Mouse (Mus musculus): Measurements from ENCODE around the gene Ddx39. TPM values are rescaled to one million over a fixed set of nuclear protein-coding genes. Genes with fewer than 3 reads are reported as not detected.
A peak's percentile ranks its signal among the peaks of the same experiment; 100 is the strongest.

The Ddx39 gene
- total RNA-seq, 2 experiments from 2014 or later = 15.2 to 15.9 TPM

DNA sequence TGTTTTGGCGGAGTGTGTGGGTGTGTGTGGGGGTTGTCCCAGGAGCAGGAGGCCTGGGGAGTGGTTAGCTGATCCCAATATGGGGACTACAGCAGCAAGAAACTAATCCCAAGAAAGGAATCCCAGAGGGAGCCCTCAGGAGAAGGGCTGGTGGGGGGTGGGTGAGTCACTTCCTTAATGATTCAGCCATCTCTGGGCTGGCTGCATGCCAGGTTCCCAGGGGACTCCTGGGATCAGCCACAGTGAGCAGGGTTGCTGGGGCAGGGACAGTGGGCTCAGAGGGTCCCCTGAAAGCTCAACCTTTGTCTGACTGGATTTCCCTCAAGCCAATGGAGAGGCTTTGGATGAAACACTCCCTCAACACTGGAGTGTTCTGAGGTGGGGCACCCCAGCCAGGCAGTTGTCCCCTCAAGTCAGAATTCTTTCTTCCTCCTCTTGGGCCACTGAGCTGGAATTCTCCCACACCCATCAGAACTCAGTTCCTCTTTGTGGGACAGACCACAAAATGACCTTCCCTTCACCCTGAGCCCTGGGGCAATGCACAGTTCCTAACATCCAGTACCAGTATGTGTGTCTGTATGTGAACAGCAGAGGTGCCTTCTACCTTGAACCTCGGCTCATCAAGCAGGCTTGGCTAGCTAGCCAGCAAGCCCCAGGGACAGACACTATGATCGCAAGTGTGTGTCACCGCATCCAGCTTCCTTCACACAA is 23.0 kb downstream of the Ddx39 start:
- peak; percentile 82 to 89 for DNase-seq

DNA sequence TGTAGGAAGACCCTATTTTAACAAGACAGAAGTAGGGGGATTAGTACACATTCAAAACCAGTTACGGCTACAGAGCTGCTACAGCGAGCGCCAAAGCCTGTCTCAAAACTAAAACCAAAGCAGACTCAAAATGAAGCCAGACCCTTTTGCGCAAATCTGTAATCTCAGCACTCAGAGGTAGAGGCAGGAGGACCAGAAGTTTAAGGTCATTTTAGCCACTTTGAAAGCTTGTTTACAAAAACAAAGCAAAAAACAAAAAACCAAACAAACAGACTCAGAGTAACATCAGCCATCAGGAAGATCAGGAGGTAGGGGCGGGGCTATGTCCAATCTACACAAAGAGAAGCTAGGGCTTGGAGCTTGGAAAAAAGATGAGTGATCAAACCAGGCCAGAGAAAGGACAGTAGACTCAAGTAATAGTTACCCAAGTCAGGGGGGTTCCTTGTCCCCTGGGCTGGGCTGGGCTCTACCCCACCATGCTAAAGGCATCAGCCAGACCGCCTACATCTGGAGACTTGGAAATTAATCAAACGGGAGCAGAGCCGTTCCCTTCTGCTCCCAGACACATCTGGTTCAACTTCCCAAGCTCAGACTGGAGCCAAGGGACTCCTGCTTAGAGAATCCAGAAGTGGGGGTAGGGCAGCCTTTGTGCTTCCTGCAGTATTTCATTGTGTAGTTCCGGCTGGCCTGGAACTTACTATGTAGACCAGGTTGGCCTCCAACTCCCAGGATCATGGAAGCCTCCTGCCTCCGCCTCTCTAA is 24.2 kb downstream of the Ddx39 start:
- peak; percentile 71 to 86 for DNase-seq

DNA sequence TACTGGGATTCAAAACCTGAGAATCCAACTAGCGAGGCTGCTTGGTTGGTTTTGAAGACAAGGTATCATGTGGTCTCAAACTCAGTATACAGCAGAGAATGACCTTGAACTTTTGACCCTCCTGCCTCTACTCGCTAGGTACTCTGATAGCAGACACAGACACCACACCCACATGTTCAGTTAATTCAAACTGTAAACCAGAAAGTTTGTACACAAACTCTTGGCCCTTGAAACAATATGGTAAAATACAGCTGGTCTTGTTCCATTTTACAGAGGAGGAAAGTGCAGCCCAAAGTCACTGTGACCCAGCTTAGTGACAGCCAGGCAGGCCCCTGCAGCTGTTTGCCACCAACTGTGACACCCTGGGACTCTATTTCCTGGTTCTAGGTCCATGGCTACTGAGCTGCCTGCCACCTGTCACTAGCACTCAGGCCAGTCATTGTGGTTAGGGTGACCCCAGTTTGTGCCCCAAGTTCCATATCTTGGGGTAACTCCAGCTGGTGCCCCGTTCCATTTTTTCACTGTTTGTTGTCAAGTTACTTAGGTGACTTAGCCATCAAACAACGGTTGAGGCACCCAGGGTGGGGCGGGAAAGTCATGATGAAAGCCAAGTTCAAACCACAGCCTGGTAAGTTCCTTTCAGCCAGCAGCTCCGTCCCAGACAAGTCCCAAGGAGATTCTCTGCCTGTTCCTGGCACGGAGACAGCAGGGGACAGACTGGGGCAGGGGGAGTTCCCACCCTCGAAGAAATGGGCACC is 24.9 kb downstream of the Ddx39 start:
- DNase-seq = peak; percentile 63 to 65

DNA sequence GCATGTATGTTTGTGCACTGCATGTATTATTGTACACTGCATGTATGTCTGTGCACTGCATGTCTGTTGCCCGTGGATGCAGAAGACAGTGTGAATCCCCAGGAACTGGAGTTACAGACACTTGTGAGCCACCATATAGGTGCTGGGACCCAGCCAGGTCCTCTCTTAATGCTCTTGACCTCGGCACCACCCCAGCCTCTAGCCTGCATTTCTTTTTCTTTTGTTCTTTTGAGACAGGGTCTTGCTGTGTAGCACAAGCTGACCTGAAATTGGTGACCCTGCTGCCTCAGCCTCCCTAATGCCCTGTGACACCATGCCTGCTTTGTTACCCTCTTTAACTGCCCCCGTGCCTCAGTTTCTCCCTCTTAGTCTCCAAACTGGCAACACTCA is 25.6 kb downstream of the Ddx39 start:
- DNase-seq = no peak

DNA sequence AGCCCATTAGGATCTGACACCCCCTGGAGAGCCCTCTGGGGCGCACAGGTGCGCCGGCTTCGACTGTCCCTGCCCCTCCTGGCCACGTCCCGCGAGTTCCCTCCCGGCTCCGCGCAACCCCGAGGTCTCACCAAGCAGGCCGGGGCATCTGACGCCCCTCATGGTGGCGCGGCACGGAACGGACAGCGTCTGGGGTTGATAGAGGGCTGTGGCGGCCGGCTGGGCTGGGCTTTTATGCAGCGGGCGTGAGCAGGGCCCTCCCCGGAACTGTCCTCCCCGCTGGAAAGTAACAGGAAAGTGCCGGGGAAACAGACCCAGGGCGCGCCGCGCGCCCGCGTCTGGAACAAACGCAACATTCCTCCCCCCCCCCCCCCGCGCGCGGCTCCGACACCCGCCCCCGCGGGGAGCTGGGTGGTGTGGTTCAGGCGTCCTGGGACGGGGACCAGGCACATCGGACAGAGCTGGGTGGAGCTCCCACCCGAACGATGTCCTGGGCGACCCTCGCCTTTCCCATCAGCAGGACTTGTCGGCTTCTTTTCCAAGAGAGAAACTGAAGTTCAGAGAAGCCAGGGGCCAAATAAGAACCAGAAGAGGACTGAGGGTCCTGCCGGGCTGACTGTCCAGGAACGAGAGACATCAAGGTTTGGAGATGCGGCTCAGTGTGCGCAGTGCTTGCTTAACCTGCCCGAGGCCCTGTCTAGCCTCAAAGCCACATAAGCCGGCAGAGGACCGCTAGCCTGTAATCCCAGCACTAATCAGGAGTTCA is 26.2 kb downstream of the Ddx39 start, which contains the start of gene Adgre5:
Gene Adgre5 (minus strand): TSS at position 351 of the 766 bp plus-strand sequence.
- DNase-seq = peak; percentile 89 to 94

DNA sequence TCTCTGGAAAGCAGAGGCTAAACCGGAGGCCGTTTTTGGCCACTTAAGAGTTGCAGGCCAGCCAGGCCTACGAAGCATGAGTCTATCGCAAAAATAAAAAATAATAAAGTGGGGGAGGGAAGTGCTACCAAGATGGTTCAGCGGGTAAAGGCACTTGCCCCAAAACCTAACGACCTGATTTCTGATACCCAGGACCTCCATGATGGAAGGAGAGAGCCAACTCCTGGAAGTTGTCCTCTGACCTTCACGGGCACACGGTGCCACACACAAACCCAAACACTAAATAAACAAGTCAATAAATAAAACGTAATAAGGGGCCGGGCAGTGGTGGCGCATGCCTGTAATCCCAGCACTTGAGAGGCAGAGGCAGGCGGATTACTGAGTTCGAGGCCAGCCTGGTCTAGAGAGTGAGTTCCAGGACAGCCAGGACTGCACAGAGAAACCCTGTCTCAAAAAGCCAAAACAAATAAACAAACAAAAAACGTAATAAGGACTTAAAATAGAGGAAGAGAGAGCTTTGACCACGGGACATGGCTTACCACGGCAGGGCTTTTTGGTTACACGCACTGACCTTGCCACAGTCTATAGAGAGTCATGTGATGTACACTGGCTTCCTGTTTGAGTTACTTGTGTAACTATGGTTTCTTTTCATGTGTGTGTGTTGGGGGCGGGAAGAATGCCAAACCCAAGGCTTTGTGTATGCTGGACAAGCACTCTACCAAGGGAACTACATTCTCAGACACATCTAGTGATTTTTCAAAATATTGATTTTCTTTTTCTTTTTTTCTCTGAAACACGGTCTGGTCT is 27.1 kb downstream of the Ddx39 start:
- DNase-seq = peak in 1 of 2 experiments; percentile 65

DNA sequence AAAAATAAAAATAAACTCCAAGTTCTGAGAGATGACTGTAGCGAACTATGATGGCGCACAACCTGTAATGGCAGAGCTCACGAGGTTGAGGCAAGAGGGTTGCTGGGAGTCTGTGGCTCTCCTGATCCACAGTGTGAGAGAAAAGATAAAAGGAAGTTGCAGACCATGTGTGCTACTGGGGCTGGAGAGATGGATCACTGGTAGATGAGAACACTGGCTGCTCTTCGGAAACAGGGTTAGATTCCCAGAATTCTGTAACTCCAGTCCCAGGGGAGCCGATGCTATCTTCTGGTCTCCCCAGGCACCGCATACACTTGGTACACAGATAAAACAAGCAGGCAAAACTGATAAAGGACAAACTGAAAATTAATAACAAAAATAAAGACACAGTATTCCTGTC is 28.0 kb downstream of the Ddx39 start:
- DNase-seq = no peak

DNA sequence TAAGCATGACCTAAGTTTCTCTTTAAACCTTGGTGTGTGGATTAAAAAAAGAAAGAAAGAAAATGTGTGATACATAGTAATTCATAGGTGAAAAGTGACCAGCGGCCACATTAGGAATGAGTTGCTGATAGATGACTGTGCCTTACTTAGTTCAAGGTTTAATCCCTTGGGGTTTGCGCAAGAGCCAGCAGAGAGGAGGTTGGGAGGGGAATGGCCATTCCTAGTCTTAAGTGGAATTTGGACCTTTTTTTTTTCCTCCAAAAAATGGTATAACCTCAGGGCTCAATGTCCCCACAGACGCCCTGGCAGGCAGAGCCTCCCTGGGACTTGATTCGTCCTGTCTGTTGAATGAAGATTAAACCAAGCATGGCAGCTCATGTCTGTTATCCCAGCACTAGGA is 29.1 kb downstream of the Ddx39 start:
- DNase-seq = no peak

DNA sequence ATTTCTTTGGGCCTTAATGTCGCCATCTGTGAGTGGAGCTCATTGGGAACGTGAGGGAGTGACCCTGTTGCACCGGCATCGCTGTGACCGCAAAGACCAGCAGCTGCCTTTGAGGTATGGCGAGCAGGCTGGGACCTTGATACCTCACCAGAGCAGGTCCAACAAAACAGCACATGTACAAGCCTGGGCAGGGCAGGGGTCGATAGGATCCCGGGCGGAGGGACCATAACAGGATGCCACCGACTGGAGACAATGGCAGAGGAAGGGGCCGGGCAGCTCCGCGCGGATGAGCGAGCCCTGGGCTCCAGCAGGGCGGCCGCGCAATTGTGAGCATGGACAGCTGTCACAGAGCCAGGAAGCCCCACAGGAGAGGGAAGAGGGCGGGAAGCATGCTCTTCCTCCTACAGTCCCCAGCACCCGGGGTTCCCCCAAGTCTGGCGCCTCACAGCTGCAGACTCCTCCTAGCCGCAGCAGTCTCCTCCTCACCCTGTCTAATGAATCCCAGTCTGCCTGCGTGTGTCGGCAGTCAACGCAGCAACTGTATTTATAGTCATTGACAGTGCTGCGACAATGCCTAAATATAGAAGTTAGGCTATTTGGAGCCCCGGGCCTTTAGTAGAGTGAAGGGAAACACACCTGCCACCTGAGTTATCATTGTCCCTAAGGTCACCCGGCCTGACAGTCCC is 32.8 kb downstream of the Ddx39 start:
- peak; percentile 81 to 91 for DNase-seq

DNA sequence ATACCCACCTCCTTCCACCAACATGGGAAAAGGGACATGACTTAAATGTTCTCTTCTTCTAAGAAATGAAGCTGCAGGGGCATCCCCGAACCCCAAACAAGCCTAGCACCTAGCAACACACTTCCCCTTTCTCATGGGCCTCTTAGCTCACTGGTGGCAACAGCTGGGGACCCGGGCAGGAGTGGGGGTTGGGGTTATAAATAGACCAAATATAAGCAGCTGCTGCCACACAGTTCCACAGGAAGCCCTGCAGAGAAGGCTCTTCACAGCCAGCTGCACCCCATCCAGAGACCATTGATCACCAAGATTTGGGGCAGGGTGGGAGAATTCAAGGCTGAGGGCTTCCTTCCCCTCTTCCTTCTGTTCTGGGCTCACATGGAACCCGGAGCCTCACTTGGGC is 33.7 kb downstream of the Ddx39 start:
- DNase-seq = peak; percentile 55 to 85

DNA sequence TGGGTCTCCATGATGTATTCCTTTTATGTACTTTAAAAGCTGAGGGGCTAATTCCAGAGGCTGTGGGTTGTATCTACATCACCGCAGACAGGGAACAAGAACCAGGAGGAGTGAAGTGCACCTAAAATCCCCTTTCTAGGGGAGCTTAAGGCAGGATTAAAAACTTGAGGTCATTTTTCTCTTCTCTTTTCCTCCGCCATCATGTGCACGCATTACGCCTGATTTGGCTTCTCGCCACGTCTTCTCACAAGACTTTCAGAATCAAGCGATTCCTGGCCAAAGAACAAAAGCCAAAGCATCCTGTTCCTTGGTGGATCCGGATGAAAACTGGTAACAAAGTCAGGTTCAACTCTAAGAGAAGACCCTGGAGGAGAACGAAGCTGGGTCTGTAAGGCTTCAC is 34.3 kb downstream of the Ddx39 start:
- DNase-seq = no peak

DNA sequence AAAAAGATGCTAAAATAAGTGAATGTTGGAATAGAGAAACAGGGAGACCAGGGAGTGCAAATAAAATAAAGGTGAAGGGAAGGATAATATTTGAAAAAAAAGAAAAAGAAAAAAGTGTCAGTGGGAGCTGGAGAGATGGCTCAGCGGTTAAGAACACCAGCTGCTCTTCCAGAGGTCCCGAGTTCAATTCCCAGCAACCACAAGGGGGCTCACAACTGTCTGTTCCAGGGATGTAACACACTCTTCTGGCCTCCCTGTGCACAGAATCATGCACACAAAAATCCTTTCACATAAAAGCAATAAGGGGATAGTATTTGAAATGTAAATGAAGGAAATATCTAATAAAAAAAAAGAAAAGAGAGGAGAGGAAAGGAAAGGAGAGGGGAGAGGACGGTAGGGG is 39.2 kb downstream of the Ddx39 start:
- DNase-seq = no peak

DNA sequence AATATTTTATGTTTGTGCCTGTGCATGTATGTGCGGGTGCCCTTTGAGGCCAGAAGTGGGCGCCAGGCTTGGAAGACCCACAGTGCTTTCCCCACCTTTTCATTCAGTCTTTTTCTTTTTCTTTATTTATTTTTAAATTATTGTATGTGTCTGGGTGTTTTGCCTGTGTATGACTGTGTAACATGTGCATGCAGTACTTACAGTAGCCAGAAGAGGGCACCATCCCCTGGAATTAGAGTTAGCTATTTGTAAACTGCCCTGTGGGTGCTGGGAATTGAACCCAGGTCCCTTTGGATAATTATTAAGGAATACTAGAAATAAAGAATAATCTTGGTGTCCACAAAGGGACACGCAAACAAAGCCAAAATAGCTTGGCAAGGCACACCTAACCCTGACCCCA is 41.3 kb downstream of the Ddx39 start:
- DNase-seq = no peak

DNA sequence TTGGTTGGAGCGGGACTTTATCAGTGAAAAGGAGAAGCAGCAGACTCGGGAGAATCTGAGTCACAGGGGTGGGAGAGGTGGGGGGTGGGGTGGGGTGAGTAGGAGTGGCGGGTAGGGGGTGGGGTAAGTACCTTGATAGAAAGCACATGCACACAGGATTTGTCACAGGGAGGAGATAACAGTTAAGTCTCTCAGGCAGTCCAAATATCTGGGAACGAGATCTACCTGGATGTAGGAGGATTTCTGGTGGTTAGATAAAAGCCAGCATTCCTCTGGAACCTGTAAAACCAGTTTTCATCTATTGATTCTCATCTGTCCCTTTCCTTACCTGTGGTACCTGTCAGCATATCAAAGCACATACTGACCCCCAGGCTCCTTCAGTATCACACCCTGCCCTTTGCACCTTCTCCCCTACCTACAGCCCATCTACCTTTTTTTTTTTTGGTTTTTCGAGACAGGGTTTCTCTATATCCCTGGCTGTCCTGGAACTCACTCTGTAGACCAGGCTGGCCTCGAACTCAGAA is 42.2 kb downstream of the Ddx39 start:
- DNase-seq = no peak

DNA sequence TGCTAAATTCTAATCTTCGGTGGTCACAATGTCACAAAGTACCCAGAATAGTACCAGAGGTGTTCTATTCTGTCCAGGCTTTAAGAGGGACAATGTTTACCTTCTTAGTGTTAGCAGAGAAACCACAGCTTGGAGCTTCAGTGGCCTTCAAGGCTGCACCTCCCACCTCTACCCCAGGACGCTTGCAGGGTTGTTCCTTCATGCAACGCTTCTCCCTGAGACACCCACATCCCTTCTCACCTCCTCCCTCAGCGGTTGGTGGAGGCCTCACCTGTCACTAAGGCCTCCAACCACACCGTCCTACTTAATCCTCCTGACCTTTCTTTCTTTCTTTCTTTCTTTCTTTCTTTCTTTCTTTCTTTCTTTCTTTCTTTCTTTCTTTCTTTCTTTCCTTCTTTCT is 43.3 kb downstream of the Ddx39 start:
- no peak for DNase-seq

DNA sequence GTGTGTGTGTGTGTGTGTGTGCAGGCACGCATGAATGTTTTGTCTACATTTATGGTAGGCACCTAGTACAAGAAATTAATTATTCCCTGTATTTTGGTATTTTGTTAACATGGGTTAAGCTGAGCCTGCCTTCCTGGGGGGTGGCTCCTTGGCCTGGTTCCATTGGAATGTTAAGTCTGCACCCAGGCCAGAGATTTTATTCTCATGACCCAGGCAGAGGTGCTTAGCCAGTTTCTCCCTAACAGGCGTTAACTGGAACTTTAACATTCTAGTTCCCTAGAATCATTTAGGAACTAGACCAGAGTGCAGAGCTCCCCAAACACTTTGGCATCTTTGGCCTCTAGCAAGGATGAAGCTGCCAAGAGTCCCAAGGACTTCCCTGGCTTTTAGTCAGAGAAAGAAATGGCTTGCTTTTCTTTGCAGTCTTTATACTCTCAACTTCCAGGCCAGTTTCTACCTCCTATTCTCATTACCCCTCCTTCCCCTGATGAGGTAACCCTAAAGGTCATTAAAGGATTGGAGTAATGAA is 44.3 kb downstream of the Ddx39 start:
- DNase-seq = peak; percentile 24 to 38

DNA sequence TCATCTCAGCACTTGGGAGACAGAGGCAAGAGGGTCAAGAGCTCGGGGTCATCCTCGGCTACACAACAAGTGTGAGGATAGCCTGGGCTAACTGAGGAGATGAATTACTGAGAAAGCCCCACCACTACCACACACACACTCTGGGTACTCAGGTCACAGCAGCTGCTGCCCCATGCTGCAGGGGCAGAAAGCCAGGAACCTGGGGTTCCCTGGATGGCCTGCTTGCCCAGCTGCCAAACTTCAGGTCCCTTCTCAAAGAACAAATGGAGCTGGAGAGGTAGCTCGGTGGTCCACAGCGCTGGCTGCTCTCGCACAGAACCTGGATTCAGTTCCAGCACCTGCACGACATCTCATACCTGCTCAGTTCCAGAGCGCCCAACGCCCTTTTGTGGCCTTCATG is 49.1 kb downstream of the Ddx39 start:
- no peak for DNase-seq

DNA sequence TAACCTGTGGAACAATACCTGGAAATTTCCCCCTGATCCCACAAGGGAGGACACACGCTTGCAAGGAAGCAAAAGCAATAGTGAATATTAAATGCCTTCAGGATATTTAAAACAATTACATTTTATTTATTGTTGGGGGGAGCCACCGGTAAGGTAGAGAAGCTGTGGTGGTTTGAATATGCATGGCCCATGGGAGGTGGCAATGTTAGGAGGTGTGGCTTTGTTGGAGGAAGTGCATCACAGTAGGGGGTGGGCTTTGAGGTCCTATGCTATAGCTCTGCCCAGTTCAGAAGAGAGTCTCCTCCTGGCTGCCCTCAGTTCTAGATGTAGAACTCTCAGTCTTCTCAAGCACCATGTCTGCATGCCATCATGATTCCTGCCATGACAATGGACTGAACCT is 49.7 kb downstream of the Ddx39 start:
- DNase-seq = no peak

DNA sequence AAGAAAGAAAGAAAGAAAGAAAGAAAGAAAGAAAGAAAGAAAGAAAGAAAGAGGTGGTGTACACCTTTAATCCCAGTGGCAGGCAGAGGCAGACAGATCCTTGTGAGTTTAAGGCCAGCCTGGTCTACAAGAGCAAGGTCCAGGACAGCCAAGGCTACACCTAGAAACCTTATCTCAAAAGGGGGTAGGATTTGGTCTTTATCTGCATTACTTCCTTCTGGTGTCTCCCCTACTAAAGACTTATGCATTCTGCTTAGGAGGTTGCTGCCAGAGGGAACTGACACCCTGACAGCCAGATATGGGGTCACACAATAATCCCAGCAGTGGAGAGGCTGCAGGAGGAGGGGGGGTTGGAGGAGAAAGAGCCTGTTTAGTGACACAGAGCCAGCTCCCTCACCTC is 50.7 kb downstream of the Ddx39 start:
- no peak for DNase-seq

DNA sequence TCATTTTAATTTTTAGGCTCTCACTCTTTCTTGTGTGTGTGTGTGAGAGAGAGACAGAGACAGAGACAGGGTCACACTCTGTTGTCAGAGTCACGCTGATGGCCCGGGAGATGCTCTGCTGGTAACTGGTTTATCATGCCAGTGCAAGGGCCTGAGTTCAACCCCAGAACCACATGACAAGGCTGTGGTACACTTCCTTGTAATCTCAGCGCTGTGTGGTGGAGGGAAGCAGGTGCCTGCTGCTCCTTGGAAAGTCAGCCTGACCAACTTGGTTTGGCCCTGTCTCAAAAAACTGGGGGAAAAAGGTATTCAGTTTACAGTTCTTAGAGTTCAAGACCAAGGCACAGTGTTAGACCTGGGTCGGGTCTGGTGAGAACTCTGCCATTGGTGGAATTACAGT is 52.5 kb downstream of the Ddx39 start:
- DNase-seq = no peak

Measured in heart, adult 18-20 months (tissue).